Mouse (Mus musculus): ENCODE results near the gene Clec4a3.

The Clec4a3 gene

GRCm38 (mm10) chr6:122952401-122952800 lies at the start of gene Clec4a3:
Gene Clec4a3, plus strand, starts transcription at chr6:122952515.
- no peak for DNase-seq (ENCODE audit: low read depth, low spot score)

- no peak for DNase-seq (ENCODE audit: low read depth, low spot score)
Observed at GRCm38 (mm10) chr6:122919922-122920321, 32.4 kb upstream of the Clec4a3 start.

GRCm38 (mm10) chr6:122921451-122921850 lies 30.9 kb upstream of the Clec4a3 start, which contains the start of gene Clec4a1:
Gene Clec4a1, plus strand, starts transcription at chr6:122921848.
- DNase-seq (ENCODE audit: low read depth, low spot score): no peak

- no peak for DNase-seq (ENCODE audit: low read depth, low spot score)
Observed at GRCm38 (mm10) chr6:122934845-122935244, 17.5 kb upstream of the Clec4a3 start.

- no peak for DNase-seq (ENCODE audit: low read depth, low spot score)
Observed at GRCm38 (mm10) chr6:122939618-122940017, 12.7 kb upstream of the Clec4a3 start.

- no peak for DNase-seq (ENCODE audit: low read depth, low spot score)
Observed at GRCm38 (mm10) chr6:122946760-122947159, 5.6 kb upstream of the Clec4a3 start.

GRCm38 (mm10) chr6:122964562-122964961 lies 12.2 kb downstream of the Clec4a3 start:
- DNase-seq (ENCODE audit: low read depth, low spot score): peak; percentile 19

- no peak for DNase-seq (ENCODE audit: low read depth, low spot score)
Observed at GRCm38 (mm10) chr6:122969048-122969447, 16.7 kb downstream of the Clec4a3 start.

GRCm38 (mm10) chr6:122989876-122990437 lies 37.6 kb downstream of the Clec4a3 start, which contains the start of gene Clec4a4:
Gene Clec4a4, plus strand, starts transcription at chr6:122990367.
- no peak for DNase-seq (ENCODE audit: low read depth, low spot score)

- DNase-seq (ENCODE audit: low read depth, low spot score): peak; percentile 95
Observed at GRCm38 (mm10) chr6:123004696-123005095, 52.4 kb downstream of the Clec4a3 start.

GRCm38 (mm10) chr6:123005591-123005990 lies 53.3 kb downstream of the Clec4a3 start:
- peak; percentile 77 for DNase-seq (ENCODE audit: low read depth, low spot score)

Data from R1 (cell line).